Mouse (Mus musculus) liver, adult 2 months (tissue): ENCODE data around the gene Pir.

Source experiments
- CTCF ChIP-seq: fragments of 200-500 bp; IDR thresholded peaks from 2 replicates; pipeline ENCODE4 v1.5.1; 2011; ENCODE audit warnings: low read depth, low read length, control low read depth
- POLR2A ChIP-seq: fragments of 200-500 bp; IDR thresholded peaks from 2 replicates; pipeline ENCODE4 v1.6.1; 2011; ENCODE audit warnings: low read length, control low read depth; ENCODE audit not compliant: insufficient read depth; ENCODE audit errors: extremely low read depth

DNA sequence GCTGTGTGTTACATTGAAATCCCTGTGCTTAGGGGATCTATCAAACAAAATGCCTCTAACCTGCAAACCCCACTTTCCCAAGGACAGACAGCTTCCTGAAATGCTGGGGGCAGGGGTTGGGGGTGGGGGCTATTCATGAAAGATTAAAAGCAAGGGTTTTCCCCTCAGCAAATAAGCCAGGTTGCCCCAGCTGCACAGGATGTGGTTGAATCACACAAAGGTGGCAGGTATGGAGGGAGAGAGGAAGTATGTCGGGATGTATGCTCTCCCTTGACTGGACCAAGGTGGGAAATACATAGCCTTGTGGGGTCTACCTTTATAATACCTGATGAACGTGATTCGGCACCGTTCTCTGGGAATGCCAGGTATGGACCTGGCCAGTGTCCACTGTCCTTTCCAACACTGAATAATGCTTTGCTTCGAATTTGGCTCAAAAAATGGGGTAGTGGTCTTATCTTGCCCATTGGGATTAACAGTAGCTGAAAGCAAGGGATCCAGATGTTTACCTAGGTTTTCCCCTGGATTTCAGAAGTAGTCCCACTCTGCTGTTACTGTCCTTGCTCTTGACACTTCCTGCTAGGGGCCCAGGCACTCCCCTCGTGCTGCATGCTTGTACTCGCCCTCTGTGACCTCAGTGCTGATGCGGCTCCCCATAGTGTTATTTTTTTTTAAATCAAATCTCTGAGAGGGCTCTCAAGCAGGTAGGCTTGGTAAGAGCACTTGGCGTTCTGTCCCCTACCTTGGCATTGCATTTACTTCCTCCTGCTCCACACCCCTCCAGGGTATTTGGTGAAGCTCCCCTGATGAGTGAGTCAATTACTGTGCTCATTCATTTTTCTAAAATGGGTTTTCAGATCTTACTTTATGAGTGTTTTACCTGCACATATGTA, 137.2 kb downstream of the Pir start:
- no peak for TF ChIP-seq CTCF
- TF ChIP-seq POLR2A: no peak
